Mouse (Mus musculus) lung, embryonic 16.5 days (tissue): ENCODE data around the gene D16Ertd472e. TPM values are rescaled to one million over a fixed set of nuclear protein-coding genes. Genes with fewer than 3 reads are reported as not detected.

Experiments used
- ATAC-seq: fragments of 200-750 bp; cut with Nextera tagmentation; 2 replicates; pipeline ENCODE4 v1.8.0; 2017; ENCODE audit warnings: low read depth, mild to moderate bottlenecking, moderate library complexity
- H3K27ac ChIP-seq: fragments of 300-500 bp; sonication (generic); 2 replicates; pipeline ENCODE4 v1.5.1; 2014; ENCODE audit warnings: mild to moderate bottlenecking, control low read depth, low read length
- H3K27me3 ChIP-seq: fragments of 300-500 bp; sonication (generic); 2 replicates; pipeline ENCODE4 v1.6.1; 2014; ENCODE audit warnings: low read depth, low read length, mixed read lengths; ENCODE audit not compliant: control insufficient read depth, insufficient read depth
- H3K36me3 ChIP-seq: fragments of 300-500 bp; sonication (generic); 2 replicates; pipeline ENCODE4 v1.6.1; 2014; ENCODE audit warnings: low read length; ENCODE audit not compliant: control insufficient read depth, insufficient read depth
- H3K4me1 ChIP-seq: fragments of 300-500 bp; sonication (generic); replicated peaks from 2 replicates; pipeline ENCODE4 v1.6.1; 2014; ENCODE audit warnings: low read length, mixed read lengths; ENCODE audit not compliant: control insufficient read depth, insufficient read depth
- H3K4me2 ChIP-seq: fragments of 300-500 bp; sonication (generic); 2 replicates; pipeline ENCODE4 v1.6.1; 2014; ENCODE audit warnings: low read depth, low read length, control low read depth
- H3K4me3 ChIP-seq: fragments of 300-500 bp; sonication (generic); 2 replicates; pipeline ENCODE4 v1.5.1; 2014; ENCODE audit warnings: mild to moderate bottlenecking, low read length, control low read depth
- H3K9ac ChIP-seq: fragments of 300-500 bp; sonication (generic); 2 replicates; pipeline ENCODE4 v1.6.1; 2014; ENCODE audit warnings: low read length, control low read depth
- H3K9me3 ChIP-seq: fragments of 300-500 bp; sonication (generic); 2 replicates; pipeline ENCODE4 v1.6.1; 2016; ENCODE audit warnings: low read length; ENCODE audit not compliant: control insufficient read depth
- WGBS: fragments of 180-500 bp; shearing (Covaris S2); extraction: QIAGEN DNeasy Blood & Tissue Kit; methylation state at CpG from one replicate; pipeline ENCODE4 v1.1.7; 2014; 5-methylcytosine and 5-hydroxymethylcytosine counted together
- polyA plus RNA-seq: library from polyadenylated mRNA; unstranded; fragments of >200 nt; fragmentation: Nextera tagmentation; extraction: Ambion mirVana; gene quantifications from 2 replicates; pipeline ENCODE4 v1.2.1, GENCODE M21; 2015

Gene D16Ertd472e
- polyA plus RNA-seq, 1 experiment from 2014 or later: 13.4 TPM

DNA sequence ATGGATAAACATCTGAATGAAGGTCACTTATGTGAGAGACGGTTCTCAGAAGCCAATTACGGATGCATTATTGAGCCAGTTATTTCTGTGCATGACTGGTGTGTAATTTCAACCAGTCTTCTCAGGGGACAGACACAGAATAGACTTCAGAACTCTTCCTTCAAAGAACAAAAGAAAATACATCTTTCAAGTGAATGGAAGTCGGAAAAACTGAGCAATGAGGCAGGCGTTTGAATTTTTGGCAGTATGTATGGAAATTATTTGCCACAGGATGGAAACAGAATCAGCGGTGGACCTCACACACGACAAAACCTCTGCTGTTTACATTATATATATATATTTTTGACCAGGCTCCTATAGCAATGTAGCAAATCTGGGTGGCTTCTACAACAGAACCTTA, 14.6 kb upstream of the D16Ertd472e start:
- Histone ChIP-seq H3K4me3 (no peak overlapping the region), H3K36me3 (no peaks in the 10 kb centered on the region), H3K27me3 (no peaks in the 10 kb centered on the region), H3K9ac (no peak overlapping the region), H3K9me3 (no peaks in the 10 kb centered on the region), H3K27ac (no peak overlapping the region), H3K4me1 (no peaks in the 10 kb centered on the region), H3K4me2 (no peak overlapping the region)
- WGBS: 74% methylated on average over 6 of the region's 6 CpGs
- no peak for ATAC-seq

DNA sequence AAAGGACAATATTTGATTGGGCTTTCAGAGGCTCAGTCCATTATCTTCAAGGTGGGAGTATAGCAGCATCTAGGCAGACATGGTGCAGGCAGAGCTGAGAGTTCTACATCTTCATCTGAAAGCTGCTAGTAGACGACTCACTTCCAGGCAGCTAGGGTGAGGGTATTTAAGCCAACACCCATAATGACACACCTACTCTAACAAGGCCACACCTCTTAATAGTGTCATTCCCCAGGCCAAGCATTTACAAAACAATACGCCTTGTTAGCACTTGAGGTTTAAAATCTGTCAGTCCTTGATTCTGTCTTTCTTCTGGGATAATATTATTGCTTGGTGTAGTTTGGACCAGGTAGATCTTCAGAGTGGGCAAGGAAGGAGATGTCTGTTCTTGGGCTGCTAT, 12.3 kb upstream of the D16Ertd472e start:
- H3K9ac ChIP-seq: no peak overlapping the region
- H3K27ac ChIP-seq: no peak overlapping the region
- H3K27me3 ChIP-seq: no peaks in the 10 kb centered on the region
- H3K9me3 ChIP-seq: no peaks in the 10 kb centered on the region
- WGBS: 74% methylated on average over 2 of the region's 2 CpGs
- ATAC-seq: no peak
- no peaks in the 10 kb centered on the region for H3K36me3 ChIP-seq
- H3K4me1 ChIP-seq: no peaks in the 10 kb centered on the region
- H3K4me2 ChIP-seq: no peak overlapping the region
- no peak overlapping the region for H3K4me3 ChIP-seq

DNA sequence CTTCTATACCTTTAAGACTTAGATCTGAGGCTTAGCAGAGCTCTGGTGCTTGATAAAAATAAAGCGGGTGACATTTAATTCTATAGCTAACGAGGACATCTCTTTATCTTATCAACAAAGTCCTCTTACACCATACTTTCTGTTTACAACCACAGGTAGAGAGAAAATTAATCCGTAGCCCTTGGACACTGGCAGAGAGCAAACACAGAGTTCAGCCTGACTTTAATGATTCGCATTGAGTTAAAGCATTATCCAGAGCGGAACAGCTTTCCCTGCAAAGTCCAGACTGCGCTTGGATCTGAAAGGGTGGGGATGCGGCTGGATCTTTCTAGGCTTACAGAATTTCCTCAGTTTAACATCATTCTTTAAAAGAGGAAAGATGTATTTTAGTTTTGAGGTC, 10.1 kb upstream of the D16Ertd472e start:
- Histone ChIP-seq H3K4me3 (no peak overlapping the region), H3K36me3 (no peaks in the 10 kb centered on the region), H3K9ac (no peak overlapping the region), H3K27ac (no peak overlapping the region), H3K4me2 (no peak overlapping the region), H3K27me3 (no peaks in the 10 kb centered on the region), H3K4me1 (no peaks in the 10 kb centered on the region), H3K9me3 (no peaks in the 10 kb centered on the region)
- 69% methylated on average over 7 of the region's 7 CpGs for WGBS
- ATAC-seq: no peak

DNA sequence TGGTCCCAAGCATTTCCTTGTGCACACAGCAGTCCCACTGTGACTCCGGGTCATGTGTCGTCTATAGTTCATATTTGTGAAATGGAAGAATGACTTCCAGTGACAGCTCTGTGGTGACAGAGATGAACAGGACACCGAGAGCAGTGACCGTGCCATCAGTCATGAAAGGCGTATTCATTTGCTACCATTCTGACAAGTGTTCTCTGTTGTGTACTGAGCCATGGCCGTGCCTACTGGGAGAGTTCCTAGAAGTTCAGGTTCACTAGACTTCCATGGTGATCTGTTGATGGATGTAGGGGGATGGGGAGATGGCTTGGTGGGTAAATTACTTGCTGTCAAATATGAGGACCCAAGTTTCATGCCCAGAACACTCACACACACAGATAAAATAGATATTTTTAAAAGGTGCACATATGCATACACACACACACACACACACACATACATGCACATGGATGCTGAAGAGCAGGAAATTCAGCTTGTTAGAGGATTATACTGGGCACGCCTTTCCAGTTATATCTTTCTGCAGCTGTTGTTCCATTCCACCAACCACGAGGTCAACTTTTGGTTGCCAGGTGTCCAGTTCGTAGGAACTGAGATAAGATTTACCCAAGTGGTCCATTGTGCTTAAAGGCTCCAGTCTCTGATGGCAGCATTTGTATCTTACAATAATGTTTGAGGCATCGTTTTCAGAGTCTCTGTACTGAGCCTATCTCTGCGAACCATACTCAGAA, 9.3 kb upstream of the D16Ertd472e start:
- ATAC-seq: no peak
- H3K36me3 ChIP-seq: no peaks in the 10 kb centered on the region
- WGBS: 70% methylated on average over 11 of the region's 11 CpGs
- H3K9ac ChIP-seq: no peak overlapping the region
- H3K9me3 ChIP-seq: no peaks in the 10 kb centered on the region
- no peaks in the 10 kb centered on the region for H3K4me1 ChIP-seq
- H3K27me3 ChIP-seq: no peaks in the 10 kb centered on the region
- H3K4me3 ChIP-seq: no peak overlapping the region
- no peak overlapping the region for H3K27ac ChIP-seq
- no peak overlapping the region for H3K4me2 ChIP-seq

DNA sequence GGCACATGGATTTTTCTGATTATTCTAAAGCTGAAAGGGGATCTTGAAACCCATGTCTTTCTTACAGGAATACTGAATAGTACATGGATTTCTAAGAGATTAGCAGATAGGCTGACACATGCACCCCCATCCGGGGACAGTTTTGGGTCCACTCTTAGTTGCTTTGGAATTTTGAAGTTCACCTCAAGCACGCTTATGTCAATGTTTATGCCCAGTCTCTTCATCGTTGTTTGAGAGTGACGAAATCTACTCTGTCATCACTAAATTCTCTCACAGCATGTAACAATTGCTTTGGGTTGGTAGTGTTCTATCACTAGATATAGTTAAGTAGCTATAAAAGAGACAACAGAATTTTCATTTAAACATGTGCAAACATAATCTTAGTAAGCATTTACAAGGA, 8.7 kb upstream of the D16Ertd472e start:
- no peak for ATAC-seq
- Histone ChIP-seq H3K27ac (no peak overlapping the region), H3K4me1 (no peaks in the 10 kb centered on the region), H3K36me3 (no peaks in the 10 kb centered on the region), H3K9me3 (no peaks in the 10 kb centered on the region), H3K4me3 (no peak overlapping the region), H3K4me2 (no peak overlapping the region), H3K27me3 (no peaks in the 10 kb centered on the region), H3K9ac (no peak overlapping the region)
- 46% methylated on average over 4 of the region's 4 CpGs for WGBS

DNA sequence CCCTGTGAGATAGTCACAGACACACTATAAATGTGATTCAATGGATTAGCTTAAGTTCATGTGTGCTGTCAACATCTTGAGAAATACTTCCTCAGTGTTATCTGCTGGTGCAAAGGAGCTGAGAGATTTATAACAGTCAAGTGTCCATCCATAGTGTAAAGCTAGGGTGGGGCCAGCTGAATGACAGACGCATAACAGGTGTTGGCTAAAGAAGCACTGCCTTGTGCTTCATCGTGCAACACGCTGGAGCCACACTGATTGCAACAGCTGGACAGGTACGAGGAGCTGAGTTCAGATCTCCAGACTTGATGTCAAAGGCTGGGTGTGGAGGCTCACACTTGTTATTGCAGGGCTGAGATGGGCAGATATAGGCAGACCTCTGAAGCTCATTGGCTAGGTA, 7.5 kb upstream of the D16Ertd472e start:
- no peak overlapping the region for H3K9ac ChIP-seq
- no peak for ATAC-seq
- H3K36me3 ChIP-seq: no peaks in the 10 kb centered on the region
- no peaks in the 10 kb centered on the region for H3K9me3 ChIP-seq
- H3K4me1 ChIP-seq: no peaks in the 10 kb centered on the region
- H3K4me2 ChIP-seq: no peak overlapping the region
- H3K27ac ChIP-seq: no peak overlapping the region
- H3K27me3 ChIP-seq: no peaks in the 10 kb centered on the region
- 80% methylated on average over 4 of the region's 4 CpGs for WGBS
- H3K4me3 ChIP-seq: no peak overlapping the region

DNA sequence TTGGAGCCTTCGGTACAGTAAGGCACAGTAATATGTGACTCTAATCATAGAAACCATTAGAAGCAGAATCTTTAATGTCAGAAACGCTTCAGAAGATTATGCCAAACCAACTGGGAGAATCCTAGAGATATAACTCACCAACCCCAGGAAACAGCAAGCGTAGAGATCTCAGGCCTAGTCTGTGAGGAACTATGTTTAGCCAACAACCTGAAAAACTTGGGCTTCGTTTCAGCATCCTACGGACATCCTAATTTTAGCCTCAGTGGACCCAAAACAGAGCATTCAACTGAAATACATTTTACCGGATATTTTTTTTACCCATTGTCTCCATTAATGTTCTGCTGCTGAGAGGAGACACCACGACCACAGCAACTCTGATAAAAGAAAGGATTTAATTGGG, 3.9 kb upstream of the D16Ertd472e start:
- H3K9ac ChIP-seq: no peak overlapping the region
- ATAC-seq: no peak
- H3K36me3 ChIP-seq: no peaks in the 10 kb centered on the region
- no peak overlapping the region for H3K27ac ChIP-seq
- no peaks in the 10 kb centered on the region for H3K9me3 ChIP-seq
- no peak overlapping the region for H3K4me3 ChIP-seq
- H3K27me3 ChIP-seq: no peaks in the 10 kb centered on the region
- H3K4me1 ChIP-seq: no peaks in the 10 kb centered on the region
- no peak overlapping the region for H3K4me2 ChIP-seq
- WGBS: 91% methylated on average over 7 of the region's 7 CpGs

DNA sequence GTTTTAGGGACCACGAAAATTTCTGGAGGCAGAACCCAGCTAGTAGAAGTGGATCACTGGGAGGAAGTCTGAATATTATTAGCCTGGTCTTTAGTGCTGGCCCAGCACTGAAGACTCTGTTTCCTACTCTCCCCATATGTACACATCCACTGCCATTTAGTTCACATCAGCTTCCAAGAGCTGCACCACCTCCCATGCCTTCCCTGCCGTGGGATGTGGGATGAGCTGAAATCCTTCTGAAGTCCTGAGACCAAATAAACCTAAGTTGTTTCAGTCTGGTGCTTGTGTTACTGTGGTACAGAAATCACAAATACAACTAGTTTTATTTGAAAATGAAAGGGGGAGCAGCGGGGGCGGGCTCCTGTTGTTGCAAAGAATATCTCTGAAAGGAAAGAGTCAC, 2.9 kb upstream of the D16Ertd472e start:
- WGBS: 87% methylated on average over 4 of the region's 4 CpGs

DNA sequence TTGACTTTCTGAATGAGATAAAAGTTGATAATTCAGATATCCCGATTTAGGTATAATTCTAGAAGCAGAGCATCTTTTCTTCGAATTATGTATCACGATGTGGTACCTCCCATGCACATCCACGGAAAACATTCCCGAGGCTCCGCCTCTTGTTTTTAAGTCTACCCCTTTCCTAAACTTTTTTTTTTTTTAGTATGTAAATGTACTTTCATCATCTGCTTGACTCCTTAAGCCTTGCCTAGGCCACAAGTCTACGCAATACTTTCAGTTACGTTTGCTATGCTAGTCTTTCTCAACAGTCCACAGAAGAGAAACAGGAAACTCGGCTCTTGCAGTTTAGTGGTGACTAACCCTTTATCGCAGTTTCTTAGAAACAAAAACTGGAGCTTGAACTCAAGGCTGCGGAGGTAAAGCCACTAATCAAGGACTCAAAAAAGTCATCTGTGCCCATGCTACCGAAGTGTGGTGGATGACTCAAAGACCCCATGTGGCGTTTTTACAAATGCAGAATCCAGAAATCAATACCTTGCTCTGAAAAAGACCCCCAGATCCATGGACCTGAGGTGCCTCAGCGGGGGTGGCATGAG, 670 bp upstream of the D16Ertd472e start:
- no peaks in the 10 kb centered on the region for H3K9me3 ChIP-seq
- WGBS: 12% methylated on average over 14 of the region's 14 CpGs
- H3K4me1 ChIP-seq: peaks cover 6% of the 10 kb centered on the region

More for the DNA sequence above, 2.9 kb upstream of the D16Ertd472e start:
- Histone ChIP-seq H3K27me3 (no peaks in the 10 kb centered on the region), H3K27ac (no peak overlapping the region), H3K9me3 (no peaks in the 10 kb centered on the region), H3K4me2 (no peak overlapping the region), H3K4me1 (peaks cover 2% of the 10 kb centered on the region), H3K4me3 (no peak overlapping the region), H3K9ac (no peak overlapping the region), H3K36me3 (no peaks in the 10 kb centered on the region)
- ATAC-seq: no peak

More for the DNA sequence above, 670 bp upstream of the D16Ertd472e start:
- peak overlapping the region; percentile 83 for H3K4me3 ChIP-seq
- H3K27me3 ChIP-seq: no peaks in the 10 kb centered on the region
- no peaks in the 10 kb centered on the region for H3K36me3 ChIP-seq
- peak; percentile 58 for ATAC-seq
- H3K9ac ChIP-seq: peak overlapping the region; percentile 86
- peak overlapping the region; percentile 92 for H3K27ac ChIP-seq
- peak overlapping the region; percentile 79 for H3K4me2 ChIP-seq
